Mouse (Mus musculus): ENCODE results near the gene Krtap20-2.
"Not testable (repeated sequence)": the region's sequence is repeated elsewhere in the genome, so short reads cannot be mapped to it uniquely, and the experiment has no call there.

Gene Krtap20-2

GRCm38 (mm10) chr16:89205561-89205960, at the start of gene Krtap20-2:
Gene Krtap20-2, plus strand, starts transcription at chr16:89205861.
- DNase-seq (ENCODE audit: low read depth, low spot score), result no peak

GRCm38 (mm10) chr16:89157652-89158051, 48.0 kb upstream of the Krtap20-2 start, which contains the start of gene Gm9789:
Gene Gm9789, plus strand, starts transcription at chr16:89157952.
- DNase-seq (ENCODE audit: low read depth, low spot score), result no peak

- not testable (repeated sequence) for DNase-seq (ENCODE audit: low read depth, low spot score)
These were observed 36.5 kb upstream of the Krtap20-2 start, which contains the start of gene Gm7735 for GRCm38 (mm10) chr16:89169190-89169589. Gene Gm7735, plus strand, starts transcription at chr16:89169490.

- DNase-seq (ENCODE audit: low read depth, low spot score), result no peak
These were observed 31.2 kb upstream of the Krtap20-2 start, which contains the start of gene 1110057P08Rik for GRCm38 (mm10) chr16:89174435-89174834. Gene 1110057P08Rik, plus strand, starts transcription at chr16:89174735.

GRCm38 (mm10) chr16:89188621-89189020, 17.0 kb upstream of the Krtap20-2 start:
- no peak for DNase-seq (ENCODE audit: low read depth, low spot score)

Data from brain, embryonic 18.5 days (tissue).